Mouse (Mus musculus) heart, adult 18-20 months (tissue): ENCODE results near the gene Tnfsf9. TPM values are rescaled to one million over a fixed set of nuclear protein-coding genes. Genes with fewer than 3 reads are reported as not detected.

ENCODE experiments used
- DNase-seq, 2 experiments: peaks; one replicate each; pipeline ENCODE4 v3.0.0; 2021 to 2022; ENCODE audit warnings: mixed read lengths in 1 of 2
- total RNA-seq, 2 experiments: library from RNA; stranded (reverse); gene quantifications; 2 replicates each; pipeline ENCODE4 v1.2.3; 2021

Gene Tnfsf9
- total RNA-seq, 2 experiments from 2014 or later, result 0.51 TPM; not detected in 1

DNA sequence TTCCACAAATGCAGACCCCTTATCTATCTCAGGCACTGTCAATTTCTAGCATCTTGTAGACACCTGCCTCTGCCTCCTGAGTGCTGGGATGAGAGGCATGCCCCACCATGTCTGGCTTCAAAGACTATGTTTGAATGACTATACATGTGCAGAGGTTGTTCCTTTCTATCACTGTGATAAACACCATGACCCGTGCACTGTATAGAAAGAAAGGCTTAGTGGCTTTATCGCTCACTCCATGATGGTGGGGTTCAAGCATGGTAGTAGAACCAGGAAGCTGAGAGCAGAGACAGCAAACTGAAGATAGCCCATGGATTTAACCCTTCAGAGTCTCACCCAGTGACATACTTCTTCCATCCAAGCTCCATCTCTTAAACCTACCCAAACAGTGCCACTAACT lies 29.6 kb downstream of the Tnfsf9 start:
- DNase-seq, result no peak

- no peak for DNase-seq
Measured at GRCm38 (mm10) chr17:57135635-57136034, 30.5 kb downstream of the Tnfsf9 start.

GRCm38 (mm10) chr17:57138676-57139075 lies 33.6 kb downstream of the Tnfsf9 start:
- no peak for DNase-seq

DNA sequence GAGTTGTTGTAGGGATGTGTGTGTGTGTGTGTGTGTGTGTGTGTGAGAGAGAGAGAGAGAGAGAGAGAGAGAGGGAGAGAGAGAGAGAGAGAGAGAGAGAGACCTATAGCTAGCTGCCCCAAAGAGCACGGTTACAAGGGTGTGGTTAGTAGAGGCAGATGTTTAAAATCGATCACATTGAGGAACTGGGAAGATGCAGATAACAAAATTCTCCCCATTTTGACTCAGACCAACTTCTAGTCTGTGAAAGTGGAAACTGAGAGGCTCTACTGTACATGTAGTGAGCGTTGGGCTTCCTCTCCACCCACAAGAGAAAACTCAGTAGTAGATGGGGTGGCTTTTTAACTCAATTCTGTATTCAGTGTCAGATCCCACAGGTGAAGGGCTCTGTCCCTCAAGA lies 34.6 kb downstream of the Tnfsf9 start:
- no peak for DNase-seq

DNA sequence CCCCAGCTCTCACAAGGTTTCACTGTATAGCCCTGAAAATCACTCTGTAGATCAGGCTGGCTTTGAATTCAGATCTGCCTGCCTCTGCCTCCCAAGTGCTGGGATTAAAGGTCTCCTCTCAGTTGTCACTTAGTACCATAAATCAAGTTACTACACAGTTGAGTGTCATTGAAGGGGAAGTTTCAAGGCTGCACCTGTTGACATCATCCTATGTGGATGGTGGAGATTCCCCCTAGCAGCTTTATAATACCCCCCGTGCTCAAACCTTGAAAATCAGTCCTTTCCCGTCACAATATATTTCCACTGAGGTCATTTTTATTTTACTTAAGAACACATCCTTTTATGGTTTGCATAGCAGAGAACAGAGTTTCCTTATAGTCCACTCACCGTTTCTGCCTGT lies 38.6 kb downstream of the Tnfsf9 start:
- no peak for DNase-seq

DNA sequence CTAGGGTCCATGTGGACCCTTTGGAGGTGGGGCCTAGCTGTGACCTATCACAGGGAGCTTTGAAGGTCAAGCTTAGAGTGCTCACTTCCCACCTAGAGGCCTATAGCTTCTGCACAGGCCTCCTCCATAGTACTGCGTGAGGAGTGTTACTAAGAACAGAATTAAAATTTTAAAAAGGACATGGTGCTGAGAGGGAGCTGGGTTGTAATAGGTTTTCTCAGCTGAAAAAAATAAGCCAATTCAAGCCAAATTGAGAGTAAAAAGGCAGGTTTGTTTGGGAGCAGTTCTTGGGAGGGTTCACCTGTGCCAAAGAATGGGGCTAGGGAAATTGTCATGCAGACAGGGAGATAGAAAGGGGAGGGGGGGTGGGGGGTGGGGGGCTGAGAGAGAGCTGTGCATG lies 40.0 kb downstream of the Tnfsf9 start:
- DNase-seq, result no peak

GRCm38 (mm10) chr17:57148343-57148742 lies 43.2 kb downstream of the Tnfsf9 start:
- no peak for DNase-seq

DNA sequence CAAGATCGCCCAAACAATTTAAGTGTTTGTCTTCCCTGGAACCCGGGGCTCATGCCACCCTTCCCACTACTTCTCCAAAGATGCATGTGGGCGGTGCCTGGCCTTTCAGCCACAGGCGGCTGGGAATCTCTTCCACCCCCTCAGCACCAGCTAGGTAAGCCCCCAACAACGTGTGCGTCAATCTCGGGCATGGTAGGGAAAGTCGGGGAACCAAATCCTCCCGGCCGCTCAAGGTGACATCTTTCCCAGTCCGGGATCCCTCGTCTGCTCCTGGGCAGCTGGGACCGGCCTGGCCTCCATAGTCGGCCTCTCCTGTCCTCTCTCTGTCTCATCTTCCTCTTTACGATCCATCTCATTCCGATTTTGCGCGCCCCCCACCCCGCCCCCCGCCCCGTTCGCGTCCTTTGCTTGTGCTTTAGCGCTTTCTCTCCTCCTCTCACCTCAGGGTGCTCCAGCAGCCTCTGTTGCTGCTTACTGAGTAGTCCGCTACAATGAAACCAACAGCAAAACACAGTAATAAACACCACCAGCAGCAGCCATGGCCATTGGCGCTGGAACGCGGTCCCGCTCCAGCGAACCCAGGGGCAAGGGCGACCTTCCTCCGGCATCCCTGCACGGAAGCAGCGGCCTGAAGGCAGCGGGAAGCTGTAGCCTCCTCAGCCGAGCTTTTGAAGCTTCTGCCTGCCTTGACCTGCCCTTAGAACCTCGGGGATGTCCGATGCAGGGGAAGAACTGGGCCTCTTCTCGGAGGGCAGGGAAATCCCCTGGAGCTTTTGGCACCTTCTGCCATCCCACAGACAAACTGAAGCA lies 44.1 kb downstream of the Tnfsf9 start, which contains the start of gene Cd70:
Cd70 (minus strand) TSS at position 784 of the 810 bp plus-strand sequence.
- DNase-seq, result no peak

- no peak for DNase-seq
Measured at GRCm38 (mm10) chr17:57153006-57153405, 47.9 kb downstream of the Tnfsf9 start.

- DNase-seq, result no peak
Measured at GRCm38 (mm10) chr17:57153787-57154186, 48.7 kb downstream of the Tnfsf9 start.

Other genes with a start within 250 kb of the Tnfsf9 start
- not detected for gene Acsbg2, start 230.9 kb upstream of the Tnfsf9 start, total RNA-seq
- not detected for gene 1700061G19Rik, start 229.8 kb upstream of the Tnfsf9 start, total RNA-seq
- 10 to 100 TPM; 24.3 to 25.9 TPM for gene Mllt1, start 169.9 kb upstream of the Tnfsf9 start, total RNA-seq
- gene Acer1, start 123.2 kb upstream of the Tnfsf9 start, total RNA-seq, result not detected
- 10 to 100 TPM; 80.9 to 83.1 TPM for gene Clpp, start 115.0 kb upstream of the Tnfsf9 start, total RNA-seq
- gene Alkbh7, start 108.0 kb upstream of the Tnfsf9 start, total RNA-seq, result 10 to 100 TPM; 72.4 to 78.0 TPM
- gene Pspn, start 105.3 kb upstream of the Tnfsf9 start, total RNA-seq, result not detected
- gene Gtf2f1, start 94.0 kb upstream of the Tnfsf9 start, total RNA-seq, result 10 to 100 TPM; 22.6 to 23.0 TPM
- not detected for gene Gm17949, start 93.9 kb upstream of the Tnfsf9 start, total RNA-seq
- 10 to 100 TPM; 38.3 to 42.5 TPM for gene Khsrp, start 73.8 kb upstream of the Tnfsf9 start, total RNA-seq
- not detected for gene Slc25a41, start 63.7 kb upstream of the Tnfsf9 start, total RNA-seq
- gene Crb3, start 46.2 kb upstream of the Tnfsf9 start, total RNA-seq, result under 1 TPM in 1 of 2 experiments, not detected in 1; 0.95 TPM
- gene Slc25a23, start 45.5 kb upstream of the Tnfsf9 start, total RNA-seq, result 10 to 100 TPM; 58.9 to 62.5 TPM
- gene Dennd1c, start 26.8 kb upstream of the Tnfsf9 start, total RNA-seq, result 1 to 10 TPM in 1 of 2 experiments, under 1 TPM in 1; 0.60 to 3.0 TPM
- gene Tubb4a, start 17.5 kb upstream of the Tnfsf9 start, total RNA-seq, result 1 to 10 TPM; 1.2 to 1.6 TPM
- not detected for gene Cd70, start 44.5 kb downstream of the Tnfsf9 start, total RNA-seq
- gene Tnfsf14, start 88.9 kb downstream of the Tnfsf9 start, total RNA-seq, result under 1 TPM in 1 of 2 experiments, not detected in 1; 0.36 TPM
- 100 to 1,000 TPM in 1 of 2 experiments, 10 to 100 TPM in 1; 69.5 to 194 TPM for gene C3, start 122.8 kb downstream of the Tnfsf9 start, total RNA-seq
- 10 to 100 TPM; 24.4 to 30.0 TPM for gene Gpr108, start 143.1 kb downstream of the Tnfsf9 start, total RNA-seq
- 100 to 1,000 TPM; 106 to 109 TPM for gene Trip10, start 144.1 kb downstream of the Tnfsf9 start, total RNA-seq
- 1 to 10 TPM; 1.6 to 3.3 TPM for gene Vav1, start 173.8 kb downstream of the Tnfsf9 start, total RNA-seq